Mouse (Mus musculus) heart, adult 11 months (tissue): ENCODE measurements around the gene Olfr275.
A peak's percentile ranks its signal among the peaks of the same experiment; 100 is the strongest.
"Not testable (repeated sequence)": the region's sequence is repeated elsewhere in the genome, so short reads cannot be mapped to it uniquely, and the experiment has no call there.

Source experiments
- DNase-seq: peaks from one replicate; pipeline ENCODE4 v3.0.0; 2022

Gene Olfr275

GRCm38 (mm10) chr4:52814304-52814703 is at the start of gene Olfr275:
TSS of gene Olfr275 (plus strand) at chr4:52814604.
- peak; percentile 54 for DNase-seq

GRCm38 (mm10) chr4:52765612-52766011 is 48.8 kb upstream of the Olfr275 start:
- no peak for DNase-seq

- no peak for DNase-seq
Measured at GRCm38 (mm10) chr4:52772186-52772585, 42.2 kb upstream of the Olfr275 start.

GRCm38 (mm10) chr4:52800013-52800412 is 14.4 kb upstream of the Olfr275 start:
- DNase-seq: no peak

GRCm38 (mm10) chr4:52811871-52812270 is 2.5 kb upstream of the Olfr275 start:
- no peak for DNase-seq

- DNase-seq: peak; percentile 67
Measured at GRCm38 (mm10) chr4:52821375-52821774, 7.0 kb downstream of the Olfr275 start.

GRCm38 (mm10) chr4:52845411-52845810 is 31.0 kb downstream of the Olfr275 start:
- DNase-seq: not testable (repeated sequence)

- peak; percentile 76 for DNase-seq
Measured at GRCm38 (mm10) chr4:52849039-52849635, 34.7 kb downstream of the Olfr275 start.

- DNase-seq: no peak
Measured at GRCm38 (mm10) chr4:52849672-52850071, 35.3 kb downstream of the Olfr275 start.

GRCm38 (mm10) chr4:52859136-52859535 is 44.7 kb downstream of the Olfr275 start, which contains the start of gene Olfr273:
TSS of gene Olfr273 (minus strand) at chr4:52859236.
- DNase-seq: no peak

- no peak for DNase-seq
Measured at GRCm38 (mm10) chr4:52864156-52864555, 49.8 kb downstream of the Olfr275 start.
